Comparison of ENCODE assay signal across 11 mouse cellular contexts in the genomic region with DNA sequence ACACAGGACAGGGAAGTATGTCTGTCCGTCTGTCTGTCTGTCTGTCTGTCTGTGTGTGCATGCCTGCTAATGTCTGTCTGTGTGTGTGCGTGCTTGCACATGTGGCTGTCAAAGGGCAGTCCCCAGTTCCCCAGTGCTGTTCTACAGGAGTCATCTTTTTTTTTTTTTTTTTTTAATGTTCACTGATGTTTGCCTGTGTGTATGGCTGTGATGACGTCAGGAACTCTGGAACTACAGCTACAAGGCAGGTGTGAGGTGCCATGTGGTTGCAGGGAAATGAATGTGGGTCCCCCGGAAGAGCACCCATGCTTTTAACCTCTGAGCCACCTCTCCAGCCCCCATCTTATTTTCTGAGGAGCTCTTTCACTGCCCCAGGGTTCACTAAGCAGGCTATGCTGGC.
"Had no signal": no experiment of that assay in that cellular context is flagged by ENCODE, and none has a peak within 500 bp of the region (broad histone marks: within the 10 kb centered on the region; RNA-seq: fewer than 3 reads in every experiment).

No protein-coding gene starts in this region.

- H3K4me2 ChIP-seq: liver, embryonic 11.5 days; liver, embryonic 15.5 days; midbrain, embryonic 11.5 days; midbrain, embryonic 15.5 days; neural tube, embryonic 13.5 days had no signal

- H3K4me3 ChIP-seq: liver, embryonic 15.5 days; midbrain, embryonic 15.5 days; neural tube, embryonic 13.5 days had no signal

- H3K9me3 ChIP-seq: liver, embryonic 15.5 days; midbrain, embryonic 15.5 days; neural tube, embryonic 13.5 days had no signal

- H3K4me1 ChIP-seq: midbrain, embryonic 15.5 days; neural tube, embryonic 13.5 days had no signal

- H3K27ac ChIP-seq: liver, embryonic 15.5 days; midbrain, embryonic 15.5 days; neural tube, embryonic 13.5 days had no signal

- H3K27me3 ChIP-seq: liver, embryonic 15.5 days; midbrain, embryonic 15.5 days; neural tube, embryonic 13.5 days had no signal

- ATAC-seq: lung, postnatal 0 days; midbrain, embryonic 15.5 days had no signal

- H3K9ac ChIP-seq: liver, embryonic 15.5 days; midbrain, embryonic 15.5 days; neural tube, embryonic 13.5 days had no signal

- DNase-seq: kidney, adult 18-20 months; kidney, postnatal 14 days; left cerebral cortex, postnatal 4 days; lung, adult 2 months; lung, postnatal 36 days had no signal
